Mouse (Mus musculus) testis, adult 2 months (tissue): Measurements from ENCODE around the gene Nkpd1. TPM values are rescaled to one million over a fixed set of nuclear protein-coding genes. Genes with fewer than 3 reads are reported as not detected.
A peak's percentile ranks its signal among the peaks of the same experiment; 100 is the strongest.

Experiments
- H3K27ac ChIP-seq: fragments of 200-500 bp; 2 replicates; pipeline ENCODE4 v1.5.1; 2012; ENCODE audit warnings: low read depth, low read length; ENCODE audit not compliant: control insufficient read depth, insufficient read depth
- H3K27me3 ChIP-seq: fragments of 200-500 bp; 2 replicates; pipeline ENCODE4 v1.6.1; 2012; ENCODE audit warnings: mild to moderate bottlenecking, low read length, moderate library complexity; ENCODE audit not compliant: control insufficient read depth, insufficient read depth
- H3K36me3 ChIP-seq: fragments of 200-500 bp; 2 replicates; pipeline ENCODE4 v1.6.1; 2012; ENCODE audit warnings: mild to moderate bottlenecking, low read length; ENCODE audit not compliant: control insufficient read depth, insufficient read depth
- H3K4me1 ChIP-seq: fragments of 200-500 bp; 2 replicates; pipeline ENCODE4 v1.6.1; 2012; ENCODE audit warnings: low read length; ENCODE audit not compliant: control insufficient read depth, insufficient read depth
- H3K4me3 ChIP-seq: fragments of 200-500 bp; 2 replicates; pipeline ENCODE4 v1.5.1; 2012; ENCODE audit warnings: low read depth, mild to moderate bottlenecking, low read length, moderate library complexity, mixed read lengths; ENCODE audit not compliant: control insufficient read depth
- CTCF ChIP-seq: fragments of 200-500 bp; IDR thresholded peaks from 2 replicates; pipeline ENCODE4 v1.5.1; 2012; ENCODE audit warnings: low read depth, mild to moderate bottlenecking, inconsistent platforms, low read length, moderate library complexity; ENCODE audit not compliant: control insufficient read depth, insufficient read depth, insufficient replicate concordance
- POLR2A ChIP-seq: fragments of 200-500 bp; IDR thresholded peaks from 2 replicates; pipeline ENCODE4 v1.6.1; 2012; ENCODE audit warnings: low read depth, mild to moderate bottlenecking, inconsistent platforms, low read length, moderate library complexity; ENCODE audit not compliant: control insufficient read depth
- polyA plus RNA-seq: library from polyadenylated mRNA; depleted of rRNA; stranded (reverse); fragments of >200 nt; gene quantifications from 2 replicates; pipeline ENCODE4 v1.2.3, GENCODE M21; 2012

The Nkpd1 gene
- polyA plus RNA-seq, 1 experiment = 5.6 TPM

GRCm38 (mm10) chr7:19520032-19520431, 2.4 kb downstream of the Nkpd1 start:
- TF ChIP-seq POLR2A (no peak), CTCF (no peak)
- H3K27ac ChIP-seq = no peak overlapping the region
- peaks cover 33% of the 10 kb centered on the region for H3K4me1 ChIP-seq
- H3K4me3 ChIP-seq = no peak overlapping the region
- no peaks in the 10 kb centered on the region for H3K27me3 ChIP-seq
- H3K36me3 ChIP-seq = no peaks in the 10 kb centered on the region

- peak overlapping the region; percentile 69 for H3K4me3 ChIP-seq
- H3K36me3 ChIP-seq = no peaks in the 10 kb centered on the region
- H3K27me3 ChIP-seq = no peaks in the 10 kb centered on the region
- TF ChIP-seq POLR2A (no peak), CTCF (no peak)
- no peak overlapping the region for H3K27ac ChIP-seq
- peaks cover 28% of the 10 kb centered on the region for H3K4me1 ChIP-seq
Measured at GRCm38 (mm10) chr7:19523017-19523756, 5.5 kb downstream of the Nkpd1 start.

GRCm38 (mm10) chr7:19523757-19524419, 6.2 kb downstream of the Nkpd1 start:
- H3K27ac ChIP-seq = no peak overlapping the region

GRCm38 (mm10) chr7:19524420-19525104, 6.9 kb downstream of the Nkpd1 start:
- H3K36me3 ChIP-seq = no peaks in the 10 kb centered on the region
- no peak overlapping the region for H3K27ac ChIP-seq
- no peaks in the 10 kb centered on the region for H3K27me3 ChIP-seq
- peak overlapping the region; percentile 69 for H3K4me3 ChIP-seq
- peaks cover 27% of the 10 kb centered on the region for H3K4me1 ChIP-seq
- no peak for TF ChIP-seq CTCF
- TF ChIP-seq POLR2A = no peak

More at GRCm38 (mm10) chr7:19523757-19524419, 6.2 kb downstream of the Nkpd1 start:
- H3K27me3 ChIP-seq = no peaks in the 10 kb centered on the region
- TF ChIP-seq POLR2A = no peak
- peak; percentile 8; the same call in 1 of the 2 replicates for TF ChIP-seq CTCF
- peak overlapping the region; percentile 69 for H3K4me3 ChIP-seq
- peaks cover 28% of the 10 kb centered on the region for H3K4me1 ChIP-seq
- no peaks in the 10 kb centered on the region for H3K36me3 ChIP-seq

- Histone ChIP-seq H3K4me3 (no peak overlapping the region), H3K36me3 (no peaks in the 10 kb centered on the region), H3K27me3 (no peaks in the 10 kb centered on the region), H3K27ac (no peak overlapping the region), H3K4me1 (peaks cover 23% of the 10 kb centered on the region)
- TF ChIP-seq POLR2A (no peak), CTCF (no peak)
Measured at GRCm38 (mm10) chr7:19525105-19525481, 7.5 kb downstream of the Nkpd1 start.

- TF ChIP-seq CTCF (no peak), POLR2A (no peak)
Measured at GRCm38 (mm10) chr7:19531077-19531476, 13.4 kb downstream of the Nkpd1 start.

GRCm38 (mm10) chr7:19532240-19532639, 14.6 kb downstream of the Nkpd1 start:
- no peak for TF ChIP-seq POLR2A
- TF ChIP-seq CTCF = no peak
- H3K36me3 ChIP-seq = no peaks in the 10 kb centered on the region; the same call in none of the 2 replicates
- no peak overlapping the region for H3K4me3 ChIP-seq
- H3K27me3 ChIP-seq = no peaks in the 10 kb centered on the region
- H3K4me1 ChIP-seq = no peaks in the 10 kb centered on the region
- no peak overlapping the region for H3K27ac ChIP-seq

More at GRCm38 (mm10) chr7:19531077-19531476, 13.4 kb downstream of the Nkpd1 start:
- H3K36me3 ChIP-seq = no peaks in the 10 kb centered on the region; the same call in none of the 2 replicates
- no peaks in the 10 kb centered on the region for H3K27me3 ChIP-seq
- no peak overlapping the region for H3K4me3 ChIP-seq
- no peaks in the 10 kb centered on the region for H3K4me1 ChIP-seq
- no peak overlapping the region for H3K27ac ChIP-seq
